Mouse (Mus musculus) right cerebral cortex, adult 2 months (tissue): ENCODE data around the gene Themis2.
"Not testable (repeated sequence)": the region's sequence is repeated elsewhere in the genome, so short reads cannot be mapped to it uniquely, and the experiment has no call there.

Experiments
- DNase-seq, 2 experiments: peaks; one replicate each; pipeline ENCODE4 v3.0.0; 2021 to 2022; ENCODE audit warnings: low spot score in 2 of 2

Gene Themis2

DNA sequence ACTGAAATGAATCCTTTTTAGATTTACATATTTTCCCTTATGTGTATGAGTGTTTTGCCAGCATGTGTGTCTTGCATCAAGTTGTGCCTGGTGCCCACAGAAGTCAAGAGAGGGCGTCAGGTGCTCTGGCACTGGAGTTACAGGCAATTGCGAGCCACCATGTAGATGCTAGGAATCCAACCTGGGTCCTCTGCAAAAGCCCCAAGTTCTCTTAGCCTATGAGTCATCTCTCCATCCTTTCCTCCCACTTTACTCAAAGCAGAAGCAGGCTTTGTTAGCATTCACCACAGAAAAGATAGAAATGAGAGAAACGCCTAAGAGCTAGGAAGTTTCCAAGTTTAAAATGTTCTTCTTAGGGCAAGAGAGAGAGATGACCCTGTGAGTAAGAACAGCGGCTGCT lies 3.7 kb upstream of the Themis2 start:
- no peak for DNase-seq

DNA sequence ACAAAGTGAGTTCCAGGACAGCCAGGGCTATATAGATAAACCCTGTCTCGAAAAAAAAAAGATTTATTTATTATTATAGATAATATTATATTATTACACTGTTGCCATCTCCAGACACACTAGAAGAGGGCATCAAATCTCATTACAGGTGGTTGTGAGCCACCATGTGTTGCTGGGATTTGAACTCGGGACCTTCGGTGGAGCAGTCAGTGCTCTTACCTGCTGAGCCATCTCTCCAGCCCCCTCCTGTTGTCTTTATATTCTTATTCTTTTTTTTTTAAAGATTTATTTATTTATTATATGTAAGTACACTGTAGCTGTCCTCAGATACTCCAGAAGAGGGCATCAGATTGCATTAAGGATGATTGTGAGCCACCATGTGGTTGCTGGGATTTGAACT lies 2.5 kb upstream of the Themis2 start:
- DNase-seq, result not testable (repeated sequence)

DNA sequence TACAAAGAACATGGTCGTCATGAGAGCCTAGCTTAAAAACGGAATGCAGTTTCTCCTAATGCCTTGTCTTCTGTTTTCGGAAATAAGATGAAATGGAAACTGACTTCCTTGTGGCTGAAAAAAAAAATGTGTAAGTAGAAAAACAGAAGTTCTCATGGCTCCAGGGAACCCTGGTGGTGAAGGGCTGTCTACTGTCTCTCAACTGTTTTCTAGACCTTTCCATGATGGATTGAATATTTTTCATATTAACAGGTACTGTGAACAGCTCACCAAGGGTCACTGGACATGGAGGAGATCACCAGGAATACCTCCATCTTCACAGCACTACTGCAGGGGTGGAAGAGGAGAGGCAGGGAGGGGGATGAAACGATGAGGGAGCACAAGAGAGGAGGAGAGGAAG lies 1.8 kb upstream of the Themis2 start:
- DNase-seq, result no peak

DNA sequence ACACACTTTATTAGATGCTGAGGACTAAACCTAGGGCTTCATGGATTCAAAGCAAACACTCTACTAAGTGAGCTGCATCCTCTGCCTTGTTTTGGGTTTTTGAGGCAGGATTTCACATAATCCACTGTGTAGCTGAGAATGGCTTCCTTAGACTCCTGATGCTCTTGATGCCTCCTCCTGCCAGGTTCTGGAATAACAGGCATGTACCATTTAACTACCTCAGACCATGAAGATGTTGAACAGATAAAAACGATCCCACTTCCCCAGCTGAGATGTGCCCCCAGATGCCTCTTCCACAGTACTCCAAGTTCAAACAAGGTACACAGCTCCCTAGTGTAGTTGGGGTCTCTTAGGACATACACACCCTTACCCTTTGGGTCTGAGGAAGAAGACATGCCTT lies 1.3 kb upstream of the Themis2 start:
- DNase-seq, result no peak

DNA sequence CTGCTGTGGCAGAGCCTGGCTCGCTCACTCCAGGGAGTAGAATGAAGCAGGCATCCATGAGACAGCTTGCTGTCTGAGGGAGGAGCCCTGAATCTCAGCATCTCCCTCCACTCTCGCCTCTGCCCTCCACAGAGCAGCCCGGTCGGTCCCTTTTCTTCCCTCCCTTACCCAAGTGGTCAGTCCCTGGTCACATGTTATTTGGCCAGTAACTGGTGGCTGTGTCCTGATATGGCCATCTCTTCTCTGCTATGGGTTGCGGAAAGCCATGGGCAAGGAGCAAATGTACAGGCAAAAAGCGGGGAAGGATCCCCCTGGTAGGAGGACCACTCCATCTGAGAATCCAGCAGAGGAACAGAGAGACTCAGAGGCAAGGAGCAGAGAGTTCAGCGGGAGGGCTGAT lies 1.0 kb downstream of the Themis2 start:
- DNase-seq, result no peak

DNA sequence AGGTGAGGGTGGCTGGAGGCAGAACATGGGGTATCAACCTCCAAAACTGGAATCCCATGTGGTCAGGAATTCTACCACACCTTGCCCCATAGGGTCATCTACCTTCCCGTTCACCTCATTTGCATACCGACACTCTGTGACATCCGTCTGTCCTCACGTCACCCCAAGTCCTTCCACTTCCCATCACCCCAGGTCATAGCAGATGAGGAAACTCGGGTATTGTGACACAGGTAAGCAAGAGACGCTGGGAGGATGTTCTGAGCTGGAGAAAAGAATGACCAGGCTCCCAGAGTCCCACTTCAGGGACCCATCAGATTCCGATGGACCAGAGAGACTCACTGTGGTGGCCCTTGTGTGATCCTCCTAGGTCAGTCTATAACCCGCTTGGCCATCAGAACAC lies 1.4 kb downstream of the Themis2 start:
- no peak for DNase-seq

DNA sequence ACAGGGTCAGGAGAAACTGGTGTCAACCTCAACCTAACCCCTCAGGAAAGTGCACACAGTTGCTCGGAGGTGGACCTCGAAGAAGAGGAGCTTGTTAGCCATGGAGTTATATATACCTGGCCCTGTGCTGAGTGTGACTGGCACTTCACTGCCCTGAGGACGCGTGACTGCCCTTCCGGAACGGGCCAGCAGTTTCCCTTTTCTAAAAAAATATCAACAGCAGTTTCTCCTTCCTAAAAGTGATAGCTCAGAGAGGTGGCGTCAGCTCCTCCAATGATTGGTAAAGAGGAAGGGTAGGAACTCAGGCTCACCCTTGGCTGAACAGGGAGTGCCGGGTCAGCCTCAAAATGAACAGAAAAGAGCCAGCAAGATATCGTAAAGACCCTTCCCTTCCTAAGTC lies 2.2 kb downstream of the Themis2 start:
- no peak for DNase-seq

DNA sequence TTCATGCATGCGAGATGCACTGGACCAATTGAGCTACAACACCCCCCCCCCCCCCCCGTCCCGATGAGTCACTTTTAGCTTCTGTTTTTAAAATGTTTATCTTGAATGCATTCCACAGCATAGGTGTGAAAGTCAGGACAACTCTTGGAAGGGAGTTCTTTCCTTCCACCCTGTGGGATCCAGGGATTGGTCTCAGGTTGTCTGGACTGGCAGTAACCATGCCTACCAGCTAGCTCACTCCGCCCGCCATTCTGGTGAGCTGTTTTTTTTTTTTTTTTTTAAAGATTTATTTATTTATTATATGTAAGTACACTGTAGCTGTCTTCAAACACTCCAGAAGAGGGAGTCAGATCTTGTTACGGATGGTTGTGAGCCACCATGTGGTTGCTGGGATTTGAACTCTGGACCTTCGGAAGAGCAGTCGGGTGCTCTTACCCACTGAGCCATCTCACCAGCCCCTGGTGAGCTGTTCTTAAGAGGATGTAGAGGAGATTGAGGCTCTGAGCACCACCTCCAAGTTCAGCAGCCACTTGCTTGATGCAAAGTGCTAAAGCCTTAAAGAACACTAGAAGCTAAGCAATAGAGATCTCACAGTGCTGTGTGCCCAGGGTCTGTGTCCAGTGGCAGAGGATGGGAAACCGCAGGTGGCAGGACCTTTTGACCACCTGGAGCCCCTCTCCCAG lies 2.7 kb downstream of the Themis2 start:
- not testable (repeated sequence) for DNase-seq

DNA sequence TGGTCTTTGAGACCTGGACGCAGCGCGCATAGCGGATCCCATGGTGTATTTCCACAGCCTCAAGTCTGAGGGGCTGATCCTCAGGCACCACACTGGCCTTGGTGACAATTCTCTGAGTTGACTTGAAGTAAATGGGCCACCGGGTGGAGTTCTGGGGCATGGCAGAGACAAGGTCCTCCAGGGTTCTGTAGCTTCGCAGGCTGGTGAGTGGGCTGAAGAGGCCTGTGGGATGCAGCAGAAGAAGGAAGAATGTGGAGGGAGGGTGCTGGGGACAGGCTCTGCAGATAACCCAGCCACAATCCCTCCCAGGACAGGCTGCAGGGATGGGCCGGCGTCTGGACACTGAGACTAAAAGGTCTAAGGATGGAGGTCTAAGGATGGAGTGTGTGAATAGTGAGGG lies 6.5 kb downstream of the Themis2 start:
- DNase-seq, result no peak

DNA sequence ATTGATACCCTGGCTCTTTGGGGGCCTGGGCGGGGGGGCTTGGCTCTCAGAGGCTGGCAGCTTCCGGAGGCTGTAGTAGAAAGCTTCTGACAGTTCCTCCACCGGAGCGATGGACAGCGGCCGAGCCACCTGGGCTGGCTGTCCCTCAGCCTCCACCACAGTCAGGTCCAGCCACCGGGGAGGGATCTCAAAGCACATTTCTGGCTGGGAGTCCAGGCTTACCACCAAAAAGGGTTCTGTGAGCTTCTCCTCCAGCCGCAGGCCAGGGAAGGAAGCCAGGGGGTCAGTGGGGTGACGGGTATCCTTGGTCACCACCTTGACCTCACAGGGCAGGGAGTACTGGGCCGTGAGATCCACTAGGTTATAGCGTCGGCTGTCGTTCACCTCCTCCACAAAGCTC lies 11.0 kb downstream of the Themis2 start:
- DNase-seq, result no peak

DNA sequence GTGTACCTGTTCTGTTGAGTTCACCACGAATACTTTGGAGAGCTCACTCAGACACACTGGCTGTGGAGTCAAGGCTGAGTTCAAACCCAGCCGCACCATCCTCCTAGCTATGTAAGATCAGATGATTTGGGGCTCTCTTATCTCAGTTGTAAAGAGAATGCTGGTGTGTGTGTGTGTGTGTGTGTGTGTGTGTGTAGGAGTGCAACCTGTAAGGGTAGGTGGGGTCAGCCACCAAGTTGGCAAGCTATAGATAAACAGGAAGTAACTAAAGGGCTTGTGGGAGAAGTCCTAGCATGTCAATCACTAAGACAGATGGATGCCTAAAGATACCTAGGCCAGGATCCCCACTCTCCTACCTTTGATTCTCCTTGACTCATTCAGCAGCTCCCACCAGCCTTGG lies 12.5 kb downstream of the Themis2 start:
- no peak for DNase-seq

DNA sequence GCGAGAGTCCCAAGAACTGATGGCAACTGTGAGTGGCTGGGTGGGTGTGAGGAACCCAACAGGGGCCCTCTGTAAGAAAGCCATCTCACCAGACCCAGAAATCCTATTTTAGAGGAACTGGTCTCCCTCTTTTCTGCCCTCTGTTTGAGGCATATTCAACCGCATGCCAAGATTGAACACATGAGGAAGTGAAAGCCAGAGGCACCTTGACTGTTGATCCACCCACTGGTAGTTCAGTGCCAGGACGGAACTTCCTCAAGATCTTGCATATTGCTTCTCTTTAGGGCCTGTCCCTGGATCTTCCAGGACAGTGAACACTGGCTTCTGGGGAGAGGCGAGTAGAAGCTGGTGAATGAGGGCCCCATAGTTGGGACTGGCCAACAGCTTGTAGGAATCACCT lies 15.9 kb downstream of the Themis2 start:
- DNase-seq, result no peak

DNA sequence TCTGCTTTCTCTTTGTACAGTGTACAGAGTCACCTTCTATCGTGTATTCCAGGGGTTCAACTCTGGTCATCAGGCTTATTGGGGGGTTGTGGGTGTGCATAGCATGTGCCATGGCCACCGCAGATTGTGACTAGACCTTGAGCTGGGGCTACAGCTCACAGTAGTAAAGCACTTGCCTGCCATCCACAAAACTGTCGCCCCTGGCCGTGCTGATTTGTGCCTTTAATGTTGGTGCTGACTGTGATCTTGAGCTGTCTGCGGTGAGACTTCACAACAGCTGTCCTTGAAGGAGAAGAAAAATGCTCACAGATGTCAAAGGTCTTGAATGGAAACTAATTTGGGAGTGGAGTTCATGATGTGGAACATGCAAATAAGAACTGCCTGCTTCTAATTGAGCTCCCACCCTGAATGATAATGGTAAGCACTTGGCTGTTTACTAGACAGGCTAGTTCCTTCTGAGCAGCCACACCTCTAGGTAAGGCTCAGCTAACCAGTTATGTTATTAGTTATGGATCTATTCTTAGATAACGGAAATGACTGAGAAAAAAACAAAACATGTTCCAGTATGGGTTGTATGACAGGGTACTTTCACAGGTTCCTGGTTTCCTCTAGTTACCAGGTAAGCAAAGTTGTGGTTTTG lies 17.5 kb downstream of the Themis2 start:
- DNase-seq, result no peak

DNA sequence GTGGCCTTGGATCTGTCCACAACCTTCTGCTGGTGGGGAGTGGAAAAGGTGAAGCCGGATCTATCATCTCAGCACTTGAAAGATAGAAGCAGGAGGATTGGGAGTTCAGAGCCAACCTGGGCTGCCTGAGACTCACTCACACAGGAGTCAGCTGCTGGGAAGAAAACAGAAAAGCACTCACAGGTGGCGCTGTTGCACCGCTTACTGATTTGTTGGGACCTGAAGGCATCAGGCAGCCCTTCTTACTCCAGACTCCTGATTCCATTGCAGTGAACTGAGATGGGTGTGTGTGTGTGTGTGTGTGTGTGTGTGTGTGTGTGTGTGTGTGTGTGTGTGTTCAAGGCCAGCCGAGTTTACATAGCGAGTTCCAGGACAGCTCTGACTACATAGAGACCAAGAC lies 19.4 kb downstream of the Themis2 start:
- DNase-seq, result peak; percentile 86 to 88

DNA sequence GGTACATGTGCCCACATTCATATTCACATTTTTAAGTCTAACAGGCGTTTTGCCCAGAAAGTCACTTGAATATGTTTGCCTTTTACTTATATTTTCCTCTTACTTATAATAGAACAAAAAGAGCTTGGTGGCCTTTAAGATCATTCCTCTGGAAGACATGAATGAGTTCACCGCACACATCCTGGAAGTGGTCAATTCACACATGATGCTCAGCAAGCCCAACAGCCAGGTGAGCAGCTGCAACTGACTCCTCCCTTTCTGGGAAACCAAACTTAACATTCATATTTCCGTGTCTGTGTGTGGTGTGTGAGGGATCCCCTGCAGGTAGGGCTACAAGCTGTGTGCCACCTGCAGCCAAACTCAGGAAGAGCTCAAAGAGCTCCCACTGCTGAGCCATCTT lies 21.3 kb downstream of the Themis2 start:
- DNase-seq, result no peak

DNA sequence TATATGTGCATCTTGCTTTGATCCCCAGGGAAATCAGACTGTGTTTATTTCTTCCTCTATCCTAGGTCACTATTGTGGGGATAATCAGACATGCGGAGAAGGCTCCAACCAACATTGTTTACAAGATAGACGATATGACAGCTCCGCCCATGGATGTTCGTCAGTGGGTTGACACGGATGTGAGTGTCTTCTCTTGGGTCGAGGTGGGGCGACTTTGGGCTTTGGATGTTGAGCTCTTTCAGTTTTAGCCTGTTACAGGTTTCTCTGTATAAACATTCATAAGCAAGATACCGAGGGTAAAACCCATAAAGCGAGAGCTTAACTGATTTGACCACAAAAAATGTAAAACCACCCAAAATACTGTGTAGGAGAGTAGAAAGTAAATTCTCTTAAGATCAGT lies 24.4 kb downstream of the Themis2 start:
- DNase-seq, result no peak

DNA sequence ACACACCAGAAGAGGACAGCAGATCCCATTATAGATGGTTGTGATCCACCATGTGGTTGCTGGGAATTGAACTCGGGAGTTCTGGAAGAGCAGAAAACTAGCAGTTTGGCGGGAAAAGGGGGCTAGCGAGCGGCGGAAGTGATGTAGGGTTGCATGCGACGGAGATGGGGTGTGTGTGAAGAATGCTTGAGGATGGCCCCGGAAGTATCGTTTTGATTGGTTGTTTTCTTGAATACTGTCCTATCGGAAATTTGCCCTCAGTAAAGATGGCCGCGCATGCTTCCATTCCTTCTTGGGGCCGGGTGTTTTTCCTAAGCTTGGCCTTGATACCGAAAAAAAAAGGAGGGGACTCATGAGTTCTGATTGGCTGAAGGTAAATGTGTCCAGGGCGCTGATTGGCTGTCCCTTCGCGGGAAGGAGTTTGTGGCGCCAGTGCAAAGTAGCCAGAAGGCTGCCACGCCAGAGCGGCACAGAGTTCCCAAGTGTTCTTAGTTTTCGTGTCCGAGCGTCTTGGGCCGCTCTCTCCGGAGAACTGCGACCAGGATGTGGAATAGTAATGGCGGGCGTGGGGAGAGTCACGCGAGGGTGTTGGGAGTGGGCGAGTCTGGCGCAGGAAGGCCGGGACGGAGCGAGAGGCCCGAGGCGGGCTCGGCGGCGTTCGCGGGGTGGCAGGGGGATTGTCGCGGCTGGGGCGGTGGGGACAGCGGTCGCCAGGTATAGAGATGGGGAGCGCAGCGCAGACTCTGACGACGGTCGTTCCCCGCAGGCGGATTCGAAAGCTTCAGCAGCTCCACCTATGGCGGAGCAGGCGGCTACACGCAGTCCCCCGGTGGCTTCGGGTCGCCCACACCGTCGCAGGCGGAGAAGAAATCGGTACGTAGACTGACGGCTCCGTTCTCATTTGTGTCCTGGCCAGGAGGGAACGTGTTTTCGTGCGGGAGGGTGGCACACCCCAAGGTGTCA lies 28.0 kb downstream of the Themis2 start, which contains the start of gene Rpa2:
Gene Rpa2 (plus strand): TSS at position 419 of the 963 bp plus-strand sequence.
- DNase-seq, result peak; percentile 99 to 100

DNA sequence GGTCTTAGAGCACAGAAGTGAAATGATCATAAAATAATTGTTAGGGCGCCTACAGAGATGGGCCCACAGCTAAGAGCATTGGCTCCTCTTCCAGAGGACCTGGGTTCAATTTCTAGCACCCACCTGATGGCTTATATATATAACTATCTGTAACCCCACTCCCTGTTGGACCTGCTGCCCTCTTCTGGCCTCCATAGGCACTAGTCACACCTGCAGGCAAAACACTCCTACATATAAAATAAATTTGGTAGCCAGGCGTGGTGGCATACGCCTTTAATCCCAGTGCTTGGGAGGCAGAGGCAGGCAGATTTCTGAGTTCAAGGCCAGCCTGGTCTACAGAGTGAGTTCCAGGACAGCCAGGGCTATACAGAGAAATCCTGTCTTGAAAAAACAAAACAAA lies 33.1 kb downstream of the Themis2 start:
- not testable (repeated sequence) for DNase-seq

DNA sequence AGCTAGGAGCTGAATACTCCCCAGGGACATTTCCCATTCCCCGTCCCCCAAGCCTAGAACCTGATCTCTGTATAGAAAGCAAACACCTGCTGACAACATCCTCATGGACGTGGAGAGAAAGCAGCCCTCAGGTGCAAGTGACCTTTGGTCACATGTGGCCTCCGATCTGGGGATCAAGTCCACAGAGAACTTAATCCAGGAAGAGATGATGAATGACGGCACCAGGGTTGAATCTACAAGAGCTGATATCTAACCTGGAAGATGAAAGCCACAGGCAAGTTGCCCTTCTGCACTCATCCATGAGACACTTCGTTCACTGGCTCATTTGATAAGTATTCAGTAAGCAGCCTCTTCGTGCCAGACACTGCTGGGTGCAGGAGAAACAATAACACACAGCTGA lies 33.6 kb downstream of the Themis2 start:
- no peak for DNase-seq

DNA sequence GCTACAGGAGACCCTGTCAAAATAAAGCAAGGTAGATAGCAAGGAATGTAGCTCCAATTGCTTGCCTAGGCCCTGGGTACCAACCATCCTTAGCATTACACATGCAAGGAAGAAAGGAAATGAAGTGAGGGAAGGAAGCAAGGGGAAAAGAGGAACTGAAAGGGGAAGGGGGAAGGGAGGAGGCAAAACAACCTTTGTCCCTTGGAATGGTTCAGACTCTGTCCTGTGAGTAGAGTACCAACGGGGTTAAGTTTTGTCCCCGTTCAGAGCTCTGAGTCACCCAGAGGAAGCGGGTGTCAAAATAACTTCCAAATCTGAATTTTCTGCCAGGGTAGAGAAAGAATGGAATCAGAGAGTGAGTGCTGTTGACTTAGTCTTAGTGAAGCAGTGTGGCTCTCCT lies 35.9 kb downstream of the Themis2 start:
- no peak for DNase-seq

DNA sequence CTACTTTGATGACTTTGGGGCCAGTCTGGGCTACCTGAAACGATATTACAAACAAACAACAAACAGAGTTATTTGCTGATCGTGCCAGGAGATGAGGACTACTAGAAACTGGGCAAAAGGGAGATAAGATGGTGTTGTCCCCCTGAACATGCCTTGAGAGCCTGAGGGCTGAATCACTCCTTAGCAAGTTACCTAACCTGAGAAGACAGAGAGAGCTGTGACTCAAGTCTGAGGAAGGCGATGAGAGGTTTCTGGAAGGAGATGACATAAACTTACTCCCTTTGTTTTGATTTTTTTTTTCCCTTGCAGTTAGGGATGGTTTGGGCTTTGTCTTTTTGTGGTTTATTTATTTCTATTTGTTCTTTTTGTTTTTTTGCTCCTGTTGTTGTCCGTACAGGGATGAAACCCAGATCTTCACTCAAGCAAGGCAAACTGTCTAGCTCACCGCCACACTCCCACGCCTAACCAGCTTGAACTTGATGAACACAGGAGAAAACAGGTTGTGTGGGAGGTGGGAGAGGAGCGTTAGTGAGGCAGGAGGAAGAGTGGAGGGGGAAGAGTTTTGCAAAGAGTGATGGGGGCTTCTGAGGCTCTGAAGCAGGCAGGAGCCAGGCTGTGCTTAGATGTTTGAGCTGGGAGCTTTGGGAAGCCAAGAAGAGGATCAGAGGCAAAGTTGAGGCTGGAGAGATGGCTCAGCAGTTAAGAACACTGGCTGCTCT lies 38.4 kb downstream of the Themis2 start:
- DNase-seq, result peak; percentile 24 to 52

DNA sequence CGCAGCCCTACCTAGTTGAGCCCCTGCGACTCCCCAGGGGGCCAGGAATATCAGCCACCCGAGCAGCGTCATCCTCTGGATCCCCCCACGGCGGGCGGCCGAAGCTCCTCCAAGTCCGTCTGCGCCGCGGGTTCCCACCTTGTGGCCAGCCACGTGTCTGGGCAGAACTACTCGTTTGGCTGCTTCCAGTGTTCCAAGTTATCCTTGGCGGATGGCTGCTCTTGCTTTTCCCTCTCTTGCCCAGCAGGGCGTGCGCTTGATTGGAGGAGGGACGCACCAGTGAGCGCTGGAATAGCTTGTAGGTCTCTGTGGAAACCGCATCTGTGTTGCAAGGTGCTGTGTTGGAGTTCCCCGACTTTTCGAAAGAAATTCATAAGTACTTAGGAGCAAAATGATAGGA lies 39.2 kb downstream of the Themis2 start, which contains the start of gene Smpdl3b:
Gene Smpdl3b (minus strand): TSS at position 279 of the 400 bp plus-strand sequence.
- peak; percentile 82 to 84 for DNase-seq
